Mouse (Mus musculus) right cerebral cortex, postnatal 4 days (tissue): ENCODE data around the gene Cfap99.

Experiments
- DNase-seq: peaks from one replicate; pipeline ENCODE4 v3.0.0-alpha.2; 2022

The Cfap99 gene

DNA sequence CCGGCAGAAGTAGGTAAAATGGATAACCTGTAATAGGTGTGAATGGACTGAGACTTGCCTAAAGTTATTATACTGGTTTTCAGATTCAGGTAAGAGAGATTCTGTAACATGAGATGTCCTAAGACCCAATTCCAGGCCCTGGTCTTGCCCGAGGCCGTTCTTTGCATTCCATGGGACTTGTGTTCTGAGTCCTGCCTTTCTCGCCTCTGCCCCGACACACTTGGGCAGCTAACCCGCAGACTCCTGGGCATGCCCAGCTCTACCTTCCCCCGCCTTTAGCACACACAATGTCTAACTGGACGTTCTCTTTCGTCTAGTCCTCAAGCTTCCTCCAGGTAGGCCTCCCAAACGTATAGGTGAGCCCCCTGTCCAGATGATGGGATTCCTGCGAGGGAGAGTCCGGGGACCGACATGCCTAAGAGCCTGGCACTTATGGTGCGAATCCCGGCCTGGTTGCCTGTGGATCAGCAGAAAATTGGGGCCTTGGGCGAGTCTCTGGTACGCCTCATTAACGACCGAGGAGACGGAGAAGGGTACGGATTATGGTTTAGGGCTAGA, 47.2 kb downstream of the Cfap99 start:
- no peak for DNase-seq

DNA sequence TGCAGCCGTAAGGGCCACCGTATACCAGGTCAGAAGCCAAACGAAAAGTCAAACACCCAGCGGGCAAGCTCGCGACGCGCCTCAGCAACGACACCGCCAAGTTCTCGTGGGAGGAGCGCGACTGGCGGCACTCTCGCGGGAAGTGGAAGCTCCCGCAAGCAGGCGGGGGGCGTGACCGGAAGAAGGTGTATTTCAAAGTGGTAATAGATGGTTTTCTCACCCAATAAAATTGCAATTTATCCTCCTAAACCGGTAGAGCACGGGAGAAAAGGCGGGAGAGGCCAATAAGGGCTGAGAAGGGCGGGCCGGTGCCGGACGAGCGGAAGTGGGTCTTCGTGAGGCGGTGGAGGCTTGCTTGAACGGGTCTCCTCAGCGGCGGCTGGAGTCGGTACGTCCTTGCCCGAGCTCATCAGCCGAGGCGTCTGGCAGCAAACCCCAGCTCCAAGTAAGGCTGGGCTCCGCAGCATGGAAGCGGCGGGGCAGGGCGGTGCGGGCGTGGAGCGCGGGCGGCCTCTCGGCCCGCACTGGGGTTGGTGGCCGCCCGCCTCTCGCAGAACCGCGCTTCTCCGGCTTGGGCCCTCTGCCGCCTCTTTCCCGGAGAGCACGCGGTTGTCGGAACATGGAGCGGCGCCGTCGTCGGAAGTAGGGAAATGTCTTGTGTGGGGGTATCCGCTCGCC, 47.8 kb downstream of the Cfap99 start, which contains the start of gene Rnf4:
TSS of gene Rnf4 (plus strand) at position 193 of the 678 bp plus-strand sequence.
- DNase-seq, result peak; percentile 95

DNA sequence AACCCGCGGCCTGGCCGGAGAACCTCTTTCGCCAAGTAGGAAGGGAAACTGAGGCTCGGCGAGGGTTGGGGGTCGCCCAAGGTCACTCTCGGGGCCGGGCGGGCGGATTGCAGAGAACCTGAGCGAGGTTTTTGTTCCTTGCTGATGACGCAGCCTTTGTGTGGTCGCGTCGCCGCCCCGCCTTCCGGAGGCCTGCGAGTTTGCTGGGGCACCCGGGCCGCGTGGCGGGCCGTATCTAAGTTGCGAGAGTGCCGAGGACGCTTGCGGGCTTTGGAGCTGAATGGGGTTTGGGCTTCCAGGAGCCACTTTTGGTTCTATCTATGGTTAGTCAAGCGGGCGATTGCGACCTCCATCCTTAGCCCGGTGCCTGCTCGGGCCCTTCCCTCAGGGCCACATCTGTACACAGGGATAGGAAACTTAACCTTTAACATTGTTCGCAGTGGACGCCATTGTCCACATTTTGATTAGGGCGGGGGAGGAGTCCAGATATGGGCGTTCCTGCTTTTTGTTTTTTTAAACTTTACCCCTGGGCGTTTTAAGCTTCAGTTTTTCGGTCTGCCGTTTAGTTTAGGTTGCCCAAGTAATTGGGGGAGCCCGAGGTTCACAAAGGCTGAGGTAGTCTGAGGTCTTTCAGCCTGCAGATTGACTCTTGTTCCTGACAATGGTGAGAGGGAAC, 48.5 kb downstream of the Cfap99 start:
- peak; percentile 43 for DNase-seq

DNA sequence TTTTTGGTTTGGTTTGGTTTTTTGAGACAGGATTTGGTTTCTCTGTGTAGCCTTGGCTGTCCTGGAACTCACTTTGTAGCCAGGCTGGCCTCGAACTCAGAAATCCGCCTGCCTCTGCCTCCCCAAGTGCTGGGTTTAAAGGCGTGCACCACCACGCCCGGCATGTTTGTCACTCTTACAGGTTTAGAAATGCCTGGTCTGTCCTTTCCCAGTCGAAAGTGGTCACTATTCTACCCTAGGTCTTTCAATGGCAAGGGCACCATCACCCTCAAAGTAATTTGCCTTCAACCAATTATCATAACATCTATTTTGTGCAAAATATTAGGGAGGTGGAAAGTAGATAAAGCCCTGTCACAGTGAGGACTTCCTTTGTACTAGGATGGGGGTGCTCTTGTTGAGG, 51.8 kb downstream of the Cfap99 start:
- DNase-seq, result no peak

DNA sequence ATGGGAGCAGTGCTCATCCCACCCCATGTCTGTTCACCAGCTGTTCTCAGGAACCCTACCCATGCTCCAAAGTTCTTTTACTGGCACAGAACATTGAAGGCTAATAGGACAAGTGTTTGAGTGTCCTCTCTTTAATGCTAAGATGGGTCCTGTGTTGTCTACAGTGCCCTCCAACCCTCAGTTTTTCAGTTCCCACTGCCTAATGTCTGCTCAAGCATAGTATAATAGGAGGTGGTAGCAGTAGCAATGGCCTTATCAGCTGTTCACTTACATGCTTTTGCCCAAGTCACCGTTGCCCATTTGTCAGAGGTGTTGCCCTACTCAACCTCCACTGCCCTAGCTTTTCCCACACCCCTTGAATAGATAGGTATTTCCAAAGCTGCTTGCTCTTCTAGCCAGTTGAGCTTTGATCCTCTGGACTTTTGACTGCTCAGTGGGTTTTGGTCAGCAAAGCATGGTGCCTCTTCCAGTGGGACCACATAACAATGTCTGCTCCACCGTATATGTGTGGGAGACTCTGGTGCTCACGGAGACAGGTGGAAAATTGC, 63.8 kb downstream of the Cfap99 start:
- no peak for DNase-seq

DNA sequence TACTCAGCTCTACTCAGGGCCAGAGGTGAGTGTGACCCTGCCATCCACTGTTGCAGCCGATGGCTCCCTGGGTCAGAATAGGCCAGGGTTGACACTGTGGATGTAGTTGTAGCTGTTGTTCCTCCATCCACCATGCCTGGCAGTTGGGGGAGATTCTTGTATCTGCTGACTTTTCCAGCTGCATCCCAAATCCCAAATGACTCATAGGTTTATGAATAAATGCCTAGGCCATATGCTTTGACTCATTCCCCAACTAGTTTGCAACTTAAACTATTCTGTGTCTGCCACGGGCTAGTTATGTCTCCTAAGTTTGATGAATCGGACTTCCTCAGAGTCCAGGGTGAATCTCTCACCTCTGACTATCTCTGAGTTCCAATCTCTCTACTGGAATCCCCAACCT, 71.9 kb downstream of the Cfap99 start:
- no peak for DNase-seq

DNA sequence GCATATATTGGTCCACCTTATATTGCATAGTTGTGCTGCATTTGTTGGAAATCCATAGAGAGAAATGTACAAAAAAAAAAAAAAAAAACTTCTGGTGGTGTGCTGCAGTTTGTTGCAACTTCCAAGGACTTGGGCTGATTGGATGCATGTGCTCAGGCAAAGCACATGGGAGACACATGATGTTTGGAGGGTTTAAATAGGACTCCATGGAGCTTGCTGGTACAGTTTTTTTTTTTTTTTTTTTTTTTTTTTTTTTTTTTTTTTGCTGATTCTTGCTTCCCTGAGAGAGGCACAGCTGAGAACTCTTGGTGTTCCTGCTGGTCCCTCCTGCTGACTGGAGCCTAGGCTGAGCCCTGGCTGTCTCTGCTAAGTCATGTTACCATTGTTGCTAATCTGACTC, 74.7 kb downstream of the Cfap99 start:
- no peak for DNase-seq

DNA sequence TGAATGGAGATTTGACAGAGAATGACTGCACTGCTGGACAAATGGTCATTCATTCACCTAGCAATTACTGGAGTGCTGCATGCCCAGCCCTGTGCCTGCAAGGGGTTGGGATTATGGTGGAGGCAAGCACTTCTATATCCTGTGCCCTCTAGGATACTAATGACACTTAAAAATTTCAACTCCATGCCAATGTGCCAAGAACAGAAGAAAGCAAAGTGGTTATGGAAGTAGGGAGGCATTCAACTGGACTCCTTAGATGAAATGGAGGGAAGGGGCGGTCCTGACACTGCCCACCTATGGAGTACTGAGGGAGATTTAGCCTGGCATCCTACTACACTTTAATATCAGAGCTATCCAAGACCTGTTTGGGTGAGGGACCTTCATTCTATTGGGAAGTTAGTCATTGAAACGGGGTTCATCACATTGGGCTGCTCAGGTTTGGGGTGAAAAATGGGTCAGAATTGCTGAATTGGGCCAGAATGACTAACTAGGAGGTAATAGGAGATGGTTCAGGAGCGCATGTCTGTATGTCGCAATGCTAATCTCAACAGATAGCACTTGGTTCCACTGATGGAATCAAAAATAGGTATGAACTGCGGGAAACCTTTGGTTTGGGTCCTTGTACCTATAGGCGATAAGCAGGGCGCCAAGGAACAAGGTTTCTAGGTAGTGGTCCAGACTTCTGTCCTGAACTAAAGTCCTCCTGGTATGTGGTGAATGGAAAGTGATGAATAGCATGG, 80.3 kb downstream of the Cfap99 start:
- no peak for DNase-seq

DNA sequence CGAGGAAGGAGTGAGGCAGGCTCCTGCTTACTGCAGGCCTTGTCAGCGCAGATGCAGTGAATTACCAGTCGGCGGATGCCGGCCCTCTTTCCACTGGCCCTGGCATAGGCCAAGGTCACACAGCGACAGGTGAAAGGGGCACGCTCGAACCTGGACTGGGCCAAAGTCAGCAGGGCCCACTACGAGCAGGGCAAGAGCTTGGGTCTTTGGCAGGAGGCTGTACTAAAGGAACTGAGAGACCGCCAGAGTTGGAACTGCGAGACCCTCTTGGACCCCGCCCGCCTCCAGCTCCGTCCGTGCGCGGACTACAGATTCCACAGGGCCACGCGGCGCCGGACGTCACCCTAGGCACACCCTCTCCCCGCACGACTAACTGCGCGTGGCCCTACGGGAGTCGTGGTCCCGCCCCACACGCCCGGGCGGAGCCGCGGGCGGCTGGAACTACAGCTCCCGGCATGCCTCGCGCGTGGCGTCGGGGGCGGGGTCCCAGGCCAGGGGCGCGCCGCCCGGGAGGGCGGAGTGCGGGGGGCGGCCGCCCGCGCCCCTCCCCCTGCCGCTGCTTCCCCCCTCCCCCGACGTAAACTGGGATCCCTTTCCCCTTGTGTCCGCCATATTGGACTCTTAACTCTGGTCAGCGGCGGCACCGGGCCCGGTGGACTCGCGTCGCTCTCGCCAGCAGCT, 81.1 kb downstream of the Cfap99 start, which contains the start of gene Fam193a:
TSS of gene Fam193a (plus strand) at position 593 of the 681 bp plus-strand sequence.
- peak; percentile 96 for DNase-seq

DNA sequence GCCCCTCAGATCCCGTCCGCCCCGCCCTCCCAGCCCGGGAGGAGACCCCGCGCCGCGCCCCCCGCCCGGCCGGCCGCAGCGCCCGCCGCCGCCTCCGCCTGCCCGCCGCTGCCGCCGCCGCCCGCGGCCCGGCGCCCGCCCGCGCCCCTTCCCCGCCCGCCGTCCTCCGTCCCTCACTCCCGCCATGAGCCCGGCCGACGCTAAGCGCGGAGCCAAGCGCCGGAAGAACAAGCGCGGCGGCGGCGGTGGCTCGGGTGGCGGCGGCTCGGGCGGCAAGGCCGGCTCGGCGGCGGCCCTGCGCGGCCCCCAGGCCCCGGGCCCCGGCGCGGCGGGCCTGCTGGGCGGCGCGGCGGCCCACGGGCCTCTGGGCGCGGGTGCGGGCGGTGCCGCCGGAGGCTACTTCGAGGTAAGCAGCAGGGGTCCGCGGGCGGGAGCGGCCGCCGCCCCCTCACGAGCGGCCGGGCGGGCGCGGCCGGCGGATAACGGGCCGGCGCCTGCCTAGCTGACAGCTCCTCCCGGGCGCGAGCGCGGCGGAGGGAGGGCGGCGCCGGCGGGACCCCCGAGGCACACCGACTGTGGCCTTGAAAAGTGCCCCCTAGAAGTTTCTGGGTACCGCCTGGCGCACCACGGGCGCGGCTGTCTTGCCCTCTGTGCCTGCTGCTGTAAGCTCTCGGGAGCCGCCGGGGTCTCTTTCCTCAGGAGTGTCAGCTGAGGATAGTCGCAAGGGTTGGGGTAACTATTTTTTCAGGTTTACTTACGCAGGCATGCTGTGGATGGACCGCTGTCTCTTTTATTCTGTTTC, 81.8 kb downstream of the Cfap99 start:
- DNase-seq, result peak; percentile 42

DNA sequence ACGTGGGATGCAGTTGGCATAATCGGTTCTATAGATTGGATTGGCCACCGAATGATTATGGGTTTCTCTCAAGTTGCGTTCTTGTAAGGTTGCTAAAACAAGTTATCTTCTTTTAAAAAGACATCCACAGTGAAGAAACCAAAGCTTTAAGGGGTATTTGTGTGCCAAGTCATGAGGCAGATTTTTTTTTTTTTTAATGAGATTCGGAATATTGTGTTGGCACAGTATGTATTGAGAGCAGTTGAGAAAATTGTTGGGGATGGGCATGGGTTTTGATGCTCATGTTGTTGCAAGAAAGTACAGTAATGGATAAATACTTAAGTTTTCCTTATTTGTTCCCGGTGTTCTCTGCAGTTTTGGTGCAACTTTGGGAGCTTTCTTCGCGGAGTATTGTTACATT, 82.4 kb downstream of the Cfap99 start:
- no peak for DNase-seq

DNA sequence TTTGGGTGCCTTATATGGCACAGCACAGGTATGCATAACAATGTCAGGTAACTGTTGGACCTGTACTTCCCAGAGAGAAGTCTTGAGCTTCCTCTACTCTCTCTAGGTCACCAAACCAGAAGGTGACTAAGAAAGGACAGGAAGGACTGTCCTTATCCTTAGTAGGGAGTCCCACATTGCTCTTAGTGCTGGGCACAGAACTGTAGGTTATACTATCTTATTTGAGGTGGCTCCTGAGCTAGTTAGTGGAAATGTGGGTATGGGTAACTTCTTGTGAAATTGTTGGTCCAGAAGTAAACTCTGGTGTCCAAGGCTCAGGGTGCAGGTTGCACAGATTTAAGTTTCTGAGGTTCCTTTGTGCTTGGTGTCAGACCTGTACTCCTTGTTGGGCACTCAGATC, 83.7 kb downstream of the Cfap99 start:
- no peak for DNase-seq

DNA sequence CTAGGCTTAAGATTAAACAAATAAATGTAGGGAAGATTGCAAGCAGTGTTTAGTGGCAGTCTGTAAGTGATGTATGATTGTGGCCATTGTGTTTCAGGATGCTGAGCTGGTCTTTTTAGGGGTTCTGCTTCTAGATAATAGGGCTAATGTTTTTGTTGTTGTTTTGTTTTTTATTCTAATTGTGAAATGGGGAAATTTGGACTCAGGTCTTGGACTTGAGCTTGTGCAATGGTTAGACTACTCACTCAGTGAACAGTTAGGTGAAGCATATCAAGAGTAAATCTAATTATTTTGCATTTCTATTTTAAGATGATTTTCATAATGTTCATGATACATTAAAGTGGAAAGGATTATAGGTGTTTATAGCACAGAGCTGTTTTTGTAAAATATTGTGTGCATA, 84.1 kb downstream of the Cfap99 start:
- DNase-seq, result no peak
